Mouse (Mus musculus) cortical plate, adult 2 months (tissue): ENCODE measurements around the gene Ptpdc1. TPM values are rescaled to one million over a fixed set of nuclear protein-coding genes. Genes with fewer than 3 reads are reported as not detected.

Experiments used
- H3K27ac ChIP-seq: fragments of 200-500 bp; 2 replicates; pipeline ENCODE4 v1.5.1; 2012; ENCODE audit warnings: low read length, control low read depth, inconsistent platforms; ENCODE audit not compliant: insufficient read depth
- H3K4me1 ChIP-seq: fragments of 200-500 bp; 2 replicates; pipeline ENCODE4 v1.6.1; 2011; ENCODE audit warnings: low read length; ENCODE audit not compliant: control insufficient read depth, insufficient read depth
- H3K4me3 ChIP-seq: fragments of 200-500 bp; 2 replicates; pipeline ENCODE4 v1.5.1; 2011; ENCODE audit warnings: mild to moderate bottlenecking, low read length, control low read depth; ENCODE audit not compliant: insufficient read depth
- CTCF ChIP-seq: fragments of 200-500 bp; IDR thresholded peaks from 2 replicates; pipeline ENCODE4 v1.5.1; 2011; ENCODE audit warnings: mild to moderate bottlenecking, control low read depth, low read length; ENCODE audit not compliant: insufficient read depth; ENCODE audit errors: extremely low read depth
- POLR2A ChIP-seq: fragments of 200-500 bp; IDR thresholded peaks from 2 replicates; pipeline ENCODE4 v1.6.1; 2011; ENCODE audit warnings: mild to moderate bottlenecking, low read length, control low read depth; ENCODE audit not compliant: insufficient read depth; ENCODE audit errors: extremely low read depth
- polyA plus RNA-seq: library from polyadenylated mRNA; depleted of rRNA; stranded (reverse); fragments of >200 nt; gene quantifications from 2 replicates; pipeline ENCODE4 v1.2.3, GENCODE M21; 2012; rRNA removed

Gene Ptpdc1
- 15.4 and 16.6 TPM in 2 replicates for polyA plus RNA-seq

- H3K4me3 ChIP-seq = peak within 1 kb of the TSS; percentile 81
- no peaks in the 10 kb centered on the region; the same call in 1 of the 2 replicates for H3K4me1 ChIP-seq
- TF ChIP-seq POLR2A = no peak; the same call in 1 of the 2 replicates
- TF ChIP-seq CTCF = no peak
- H3K27ac ChIP-seq = peak within 1 kb of the TSS; percentile 83
These were observed at the start of gene Ptpdc1 for GRCm38 (mm10) chr13:48625433-48626184. TSS of gene Ptpdc1 (minus strand) at chr13:48625664.

- TF ChIP-seq CTCF (no peak), POLR2A (no peak)
- no peaks in the 10 kb centered on the region for H3K4me1 ChIP-seq
- H3K4me3 ChIP-seq = no peak overlapping the region
- no peak overlapping the region for H3K27ac ChIP-seq
These were observed 49.1 kb upstream of the Ptpdc1 start for GRCm38 (mm10) chr13:48674609-48675008.

GRCm38 (mm10) chr13:48672312-48672840 is 46.9 kb upstream of the Ptpdc1 start:
- H3K4me3 ChIP-seq = no peak overlapping the region
- H3K27ac ChIP-seq = no peak overlapping the region
- H3K4me1 ChIP-seq = no peaks in the 10 kb centered on the region
- no peak for TF ChIP-seq CTCF
- TF ChIP-seq POLR2A = no peak

DNA sequence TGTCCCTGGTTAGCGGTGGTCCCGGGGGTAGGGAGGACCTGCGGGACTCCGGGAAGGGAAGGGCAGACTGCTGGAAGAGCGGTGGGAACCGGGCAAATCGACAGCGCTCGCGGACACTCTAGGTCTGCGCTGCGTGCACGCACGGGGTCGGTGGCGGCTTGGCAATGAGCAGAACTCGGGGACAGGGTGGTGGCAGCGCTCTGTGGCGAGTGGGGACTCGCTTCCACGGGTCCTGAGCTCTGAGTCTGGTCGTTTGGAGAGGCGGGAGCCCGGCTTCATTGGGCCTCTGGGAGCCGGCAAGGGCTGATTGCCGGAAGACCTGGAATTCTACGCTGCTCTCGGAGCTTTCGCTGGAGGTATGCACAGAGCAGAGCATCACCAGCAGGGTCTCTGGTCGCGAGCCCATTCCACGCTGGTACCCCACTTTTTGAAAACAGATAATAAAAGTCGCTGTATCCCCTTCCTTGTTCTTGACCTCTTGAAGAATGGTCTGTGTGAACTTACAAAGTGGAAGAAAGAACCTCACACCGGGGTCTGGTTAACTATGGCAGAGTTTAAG is 43.6 kb upstream of the Ptpdc1 start:
- H3K4me3 ChIP-seq = no peak overlapping the region
- H3K4me1 ChIP-seq = no peaks in the 10 kb centered on the region
- no peak overlapping the region for H3K27ac ChIP-seq
- TF ChIP-seq POLR2A (no peak), CTCF (no peak)

DNA sequence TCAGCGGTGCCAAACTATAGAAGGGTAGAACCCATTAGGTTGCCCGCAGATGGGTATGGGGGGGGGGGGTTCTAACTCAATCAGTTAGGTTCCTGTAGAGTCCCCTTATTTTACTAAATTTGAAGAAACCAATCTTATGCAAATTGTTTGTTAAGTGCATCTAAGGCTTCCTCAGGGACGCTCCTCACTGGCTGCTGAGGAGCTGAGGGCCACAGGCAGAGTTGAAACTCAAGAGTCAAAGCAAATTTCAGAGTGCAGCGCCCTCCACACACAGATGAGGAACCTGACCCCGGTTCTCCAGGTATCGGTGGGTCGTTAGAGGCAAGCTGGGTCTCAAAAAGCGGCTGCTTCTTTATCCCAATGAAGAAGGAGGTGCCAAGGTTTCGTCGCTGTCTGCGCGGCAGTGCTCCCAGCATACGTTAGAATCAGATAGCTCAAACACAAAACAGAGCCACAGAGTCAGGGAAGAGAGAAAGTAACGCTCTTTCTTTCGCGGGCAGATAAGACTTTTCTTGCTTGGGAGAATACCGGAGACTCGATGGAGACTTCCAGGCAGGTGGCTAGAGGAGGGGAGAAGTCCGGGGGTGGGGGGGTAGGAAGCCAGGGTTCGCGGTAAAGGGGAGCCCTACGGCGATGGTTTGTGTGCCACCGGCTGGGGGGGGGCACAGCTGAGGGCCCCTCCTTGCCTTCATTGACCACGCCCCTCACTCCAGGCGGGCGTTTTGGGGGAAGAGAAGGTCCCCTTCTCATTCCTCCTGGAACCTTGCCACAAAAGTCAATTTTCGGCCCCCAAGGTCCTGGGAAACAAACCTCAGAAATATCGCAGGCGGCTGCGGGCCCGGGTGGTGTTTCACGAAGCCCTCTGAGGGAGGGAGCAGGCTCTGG is 42.9 kb upstream of the Ptpdc1 start:
- Histone ChIP-seq H3K4me1 (no peaks in the 10 kb centered on the region), H3K27ac (no peak overlapping the region), H3K4me3 (no peak overlapping the region)
- TF ChIP-seq CTCF = no peak

- TF ChIP-seq POLR2A (no peak), CTCF (no peak)
- no peaks in the 10 kb centered on the region for H3K4me1 ChIP-seq
- H3K4me3 ChIP-seq = no peak overlapping the region
These were observed 42.0 kb upstream of the Ptpdc1 start for GRCm38 (mm10) chr13:48667461-48667860.

DNA sequence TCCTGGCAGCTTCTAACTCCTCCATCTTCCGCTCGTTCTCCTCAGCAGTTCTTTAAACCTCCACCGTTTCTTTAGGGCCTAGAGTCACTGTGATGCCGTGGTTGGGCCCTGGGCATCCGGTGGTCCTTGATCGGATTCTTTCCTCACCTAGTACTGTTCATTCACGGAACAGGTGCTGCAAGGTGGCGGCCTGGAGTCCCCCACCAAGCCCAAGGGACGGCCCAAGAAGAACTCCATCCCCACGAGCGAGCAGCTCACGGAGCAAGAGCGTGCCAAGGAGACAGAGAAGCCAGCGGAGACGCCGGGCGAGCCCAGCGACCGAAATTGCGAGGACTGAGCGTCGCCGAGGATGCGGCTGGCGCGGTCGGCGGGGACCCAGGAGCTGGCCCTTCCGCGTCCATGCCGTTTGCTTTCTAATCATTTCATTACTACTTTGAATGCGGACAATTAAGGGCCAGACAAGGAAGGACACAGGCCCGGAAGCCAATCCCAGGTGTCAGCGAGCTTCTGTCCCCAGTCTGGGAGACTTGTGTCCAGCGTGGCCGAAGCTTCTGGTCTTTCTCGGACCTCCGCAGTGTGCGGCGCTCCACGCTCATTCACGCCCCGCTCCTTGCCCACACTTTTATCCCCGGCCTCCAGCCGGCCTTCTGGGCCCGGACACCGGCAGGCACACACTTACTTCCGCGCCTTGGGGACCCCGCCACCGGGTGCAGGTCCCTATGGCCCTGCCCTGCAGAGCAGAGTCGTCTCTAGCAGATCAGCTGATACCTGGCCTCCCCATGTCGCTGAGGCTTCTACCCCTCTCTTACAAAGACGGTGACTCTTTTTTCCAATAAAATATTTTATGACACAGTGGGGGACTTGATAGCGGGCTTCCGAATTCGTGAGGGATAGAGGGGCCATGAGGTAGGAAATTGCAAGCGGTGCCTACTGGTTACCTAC is 40.5 kb upstream of the Ptpdc1 start:
- no peak overlapping the region for H3K27ac ChIP-seq
- H3K4me1 ChIP-seq = no peaks in the 10 kb centered on the region
- TF ChIP-seq CTCF = no peak
- H3K4me3 ChIP-seq = no peak overlapping the region

More at GRCm38 (mm10) chr13:48667461-48667860, 42.0 kb upstream of the Ptpdc1 start:
- no peak overlapping the region for H3K27ac ChIP-seq

GRCm38 (mm10) chr13:48664916-48665655 is 39.6 kb upstream of the Ptpdc1 start:
- Histone ChIP-seq H3K27ac (no peak overlapping the region), H3K4me1 (no peaks in the 10 kb centered on the region), H3K4me3 (no peak overlapping the region)
- no peak for TF ChIP-seq CTCF
- TF ChIP-seq POLR2A = no peak
